Mouse (Mus musculus): Measurements from ENCODE around the gene Cfap73.

The Cfap73 gene

DNA sequence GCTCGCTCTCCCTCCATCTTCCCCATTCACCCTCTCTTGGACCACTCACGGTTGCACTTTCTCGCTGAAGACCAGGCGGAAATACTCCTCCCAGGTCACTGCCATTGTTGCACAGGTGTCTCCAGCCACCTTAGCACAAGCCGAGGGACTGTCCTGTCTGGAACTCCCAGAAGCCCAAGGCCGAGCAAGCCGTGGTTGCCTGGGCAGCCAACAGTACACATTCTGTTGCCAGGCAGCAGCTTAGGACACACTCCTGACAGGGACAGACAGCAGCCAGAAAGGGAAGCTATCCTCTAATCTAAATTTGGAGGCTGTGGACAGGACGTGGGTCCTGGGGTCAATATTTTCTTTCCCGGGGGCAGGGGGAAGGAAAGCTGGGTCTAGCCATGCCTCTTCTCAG, at the start of gene Cfap73:
Gene Cfap73 (minus strand): TSS at position 105 of the 400 bp plus-strand sequence.
- DNase-seq (ENCODE audit: low spot score in 2 of 2), result no peak

DNA sequence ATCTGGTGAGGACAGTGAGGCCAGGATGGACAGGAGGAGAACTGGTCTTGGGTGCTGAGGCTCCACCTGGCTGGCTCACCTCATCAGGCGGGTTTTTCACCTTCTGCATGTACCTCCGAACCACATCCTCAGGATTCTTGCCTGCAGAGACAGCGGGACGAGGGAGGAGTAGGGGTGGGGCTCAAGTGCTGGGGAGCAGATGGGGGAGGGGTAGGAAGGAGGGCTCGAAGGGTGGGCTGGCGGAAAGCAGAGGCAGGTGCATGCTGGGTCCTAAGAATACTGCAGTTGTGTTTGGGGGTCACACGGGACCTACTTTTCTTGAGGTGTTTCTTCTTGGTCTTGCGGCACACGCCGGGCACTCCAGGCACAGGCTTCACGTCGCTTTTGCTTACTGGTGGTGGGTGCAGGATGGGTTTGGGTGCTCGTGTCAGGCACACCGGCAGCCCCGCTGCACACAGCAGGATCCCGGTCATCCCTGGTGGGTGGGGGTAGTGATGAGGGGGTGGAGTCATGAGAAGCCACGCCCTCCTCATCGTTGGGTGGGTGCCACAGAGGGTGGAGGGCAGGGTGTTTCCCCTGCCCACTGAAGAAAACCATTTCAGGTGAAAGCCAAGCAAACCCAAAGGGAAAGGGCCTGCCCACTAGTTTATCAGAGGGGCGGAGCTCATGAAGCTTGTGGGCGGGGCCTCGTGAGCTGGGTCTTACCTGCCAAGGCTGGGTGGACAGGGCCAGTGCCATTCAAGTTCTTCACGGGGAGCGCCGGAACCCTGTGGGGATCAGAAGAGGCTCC, 49.1 kb upstream of the Cfap73 start:
- DNase-seq (ENCODE audit: low spot score in 2 of 2), result no peak

DNA sequence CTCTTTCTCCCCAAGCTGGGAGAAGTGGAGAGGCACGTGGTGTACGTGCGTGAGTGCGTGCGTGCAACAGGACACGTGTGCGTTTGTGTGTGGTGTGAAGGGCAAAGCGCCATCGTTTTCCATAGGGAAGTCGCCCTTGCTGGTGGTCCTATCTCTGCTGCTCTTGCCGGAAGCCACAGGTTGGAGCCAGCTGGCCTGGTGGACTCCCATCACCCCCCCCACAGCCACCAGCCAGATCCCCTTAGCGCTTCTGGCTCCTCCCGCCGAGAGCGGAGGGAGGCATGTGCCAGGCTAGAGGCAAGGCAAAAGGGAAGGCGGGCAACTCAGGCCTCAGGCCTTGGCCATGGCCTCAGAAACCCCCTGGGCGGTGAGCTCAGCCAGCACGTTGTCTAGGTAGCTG, 46.9 kb upstream of the Cfap73 start:
- DNase-seq (ENCODE audit: low spot score in 2 of 2), result no peak

DNA sequence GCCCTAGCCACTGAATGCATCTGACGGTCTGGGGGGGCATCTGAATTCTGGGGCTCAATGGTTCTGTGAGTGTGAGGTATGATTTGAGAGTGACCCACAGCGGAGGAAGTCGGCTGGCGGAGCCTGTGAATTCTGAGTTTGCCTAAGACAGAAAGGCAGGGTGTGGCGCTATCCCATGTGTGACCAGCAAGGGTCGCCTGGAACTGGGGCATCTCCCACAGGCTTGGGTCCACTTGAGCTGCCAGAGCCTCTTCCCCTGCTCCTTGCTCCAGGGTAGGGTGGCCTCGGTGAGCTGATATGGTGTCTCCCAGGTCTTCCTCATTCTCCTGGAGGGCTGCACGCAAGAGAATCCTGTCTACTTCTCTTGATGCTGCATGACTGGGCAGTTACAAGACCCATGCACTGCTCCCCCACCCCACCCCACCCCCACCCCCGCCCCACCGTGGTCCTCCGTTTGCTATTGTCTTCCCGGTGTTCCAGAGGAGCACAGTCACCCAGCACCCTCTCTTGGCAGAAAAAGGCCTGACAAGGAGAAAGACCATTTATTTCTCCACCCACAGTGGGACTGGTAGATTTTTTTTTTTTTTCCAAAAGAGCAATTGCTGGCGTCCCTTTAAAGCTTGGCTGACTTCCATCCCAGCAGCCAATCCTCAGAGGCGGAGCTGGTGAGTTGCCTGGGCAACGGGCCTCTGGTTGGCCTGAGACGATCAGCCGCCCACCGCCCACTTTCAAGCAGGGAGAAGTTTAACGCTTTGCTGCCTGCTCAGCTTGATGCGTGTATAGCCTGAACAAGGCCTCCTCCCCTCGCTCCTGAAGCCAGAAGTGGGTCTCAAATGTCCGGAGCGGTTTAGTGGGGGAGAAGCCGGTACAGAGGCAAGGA, 45.9 kb upstream of the Cfap73 start:
- DNase-seq (ENCODE audit: low spot score in 2 of 2), result peak; percentile 35 to 44

DNA sequence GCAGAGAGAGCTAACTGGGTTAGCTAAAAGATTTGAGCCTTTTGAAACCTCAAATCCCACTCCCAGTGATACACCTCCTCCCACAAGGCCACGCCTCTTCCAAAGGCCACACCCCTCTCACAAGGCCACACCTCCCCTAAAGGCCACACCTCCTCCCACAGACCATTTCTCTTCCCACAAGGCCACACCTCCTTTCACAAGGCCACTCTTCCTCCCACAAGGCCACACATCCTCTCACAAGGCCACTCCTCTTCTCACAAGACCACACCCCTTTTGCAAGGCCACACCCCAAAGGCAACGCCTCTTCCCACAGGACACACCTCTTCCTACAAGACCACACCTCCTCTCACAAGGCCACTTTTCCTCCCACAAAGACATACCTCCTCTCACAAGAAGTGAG, 43.5 kb upstream of the Cfap73 start:
- DNase-seq (ENCODE audit: low spot score in 2 of 2), result no peak

DNA sequence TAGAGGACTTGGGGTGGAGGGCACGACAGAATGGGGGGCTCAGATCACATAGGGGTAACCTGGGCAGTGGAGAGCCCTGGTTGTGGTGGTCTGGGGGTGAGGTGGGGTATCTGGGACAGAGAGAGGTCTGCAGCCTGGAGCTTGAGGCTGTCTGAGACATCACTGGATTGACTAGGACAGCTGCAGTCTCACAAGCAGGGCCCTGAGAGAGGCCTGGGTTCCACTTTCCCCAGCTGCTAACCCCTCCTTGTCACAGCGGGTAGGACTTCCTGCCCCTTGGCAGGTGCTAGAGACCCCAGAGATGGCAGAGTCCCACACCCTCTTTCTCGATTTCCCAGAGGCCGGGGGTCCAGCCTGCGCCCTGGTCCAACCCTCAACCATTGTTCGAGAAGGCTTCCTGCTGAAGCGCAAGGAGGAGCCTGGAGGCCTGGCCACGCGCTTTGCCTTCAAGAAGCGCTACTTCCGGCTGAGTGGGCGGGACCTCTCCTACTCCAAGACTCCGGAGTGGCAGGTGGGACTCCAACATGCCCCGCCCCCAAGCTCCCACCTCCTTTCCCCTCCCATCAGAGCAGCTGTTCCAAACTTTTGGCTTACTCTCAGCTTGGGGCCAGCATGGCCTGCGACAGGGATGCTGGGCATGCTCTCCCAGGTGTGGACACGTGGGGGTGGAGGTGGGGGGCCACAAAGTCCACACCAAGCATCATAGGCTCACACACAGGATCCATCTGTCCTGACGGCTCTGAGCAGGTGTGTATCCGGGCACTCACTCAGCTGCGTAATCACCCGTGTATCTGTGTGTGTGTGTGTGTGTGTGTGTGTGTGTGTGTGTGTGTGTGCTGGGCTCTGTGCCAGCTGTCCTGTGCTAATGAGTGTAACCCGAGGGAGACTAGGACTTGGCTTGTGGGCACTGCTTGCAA, 40.5 kb upstream of the Cfap73 start:
- DNase-seq (ENCODE audit: low spot score in 2 of 2), result no peak

DNA sequence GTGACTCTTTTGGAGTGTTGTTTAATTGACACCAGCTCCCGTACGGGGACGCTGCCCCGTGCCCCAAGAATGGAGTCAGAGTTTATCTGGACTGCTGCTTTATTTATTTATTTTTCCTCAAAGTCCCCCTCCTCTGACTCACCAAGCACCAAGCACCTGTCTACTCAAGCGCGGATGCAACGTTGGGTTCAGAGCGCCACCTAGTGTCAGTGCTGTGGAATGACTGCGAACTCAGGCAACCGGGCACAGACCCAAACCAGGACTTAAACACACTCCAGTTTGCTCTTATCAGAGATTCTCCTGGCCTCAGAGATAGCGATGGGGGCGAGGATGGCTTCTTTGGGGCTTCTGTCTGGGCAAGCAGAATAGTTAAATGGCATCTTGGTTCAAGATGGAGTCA, 39.6 kb upstream of the Cfap73 start:
- peak in 1 of 2 experiments; percentile 30 for DNase-seq (ENCODE audit: low spot score in 2 of 2)

DNA sequence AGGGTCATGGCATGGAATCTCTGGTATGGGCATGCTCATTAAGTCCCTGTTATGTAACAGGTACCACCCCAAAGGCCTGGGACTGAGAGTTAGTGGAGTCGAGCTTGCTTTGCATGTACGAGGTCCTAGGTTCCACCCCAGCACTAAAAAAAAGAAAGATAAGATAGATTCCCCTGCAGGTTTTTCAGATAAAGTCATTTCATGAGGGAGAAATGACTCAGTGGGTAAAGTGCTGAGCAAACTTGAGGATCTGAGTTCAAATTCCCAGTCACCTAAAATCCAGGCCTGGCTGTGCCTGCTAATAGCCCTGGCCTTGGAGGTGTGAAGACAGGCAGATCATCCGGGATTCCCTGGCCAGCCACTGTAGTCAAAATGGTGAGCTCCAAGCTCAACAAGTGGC, 37.8 kb upstream of the Cfap73 start:
- no peak for DNase-seq (ENCODE audit: low spot score in 2 of 2)

DNA sequence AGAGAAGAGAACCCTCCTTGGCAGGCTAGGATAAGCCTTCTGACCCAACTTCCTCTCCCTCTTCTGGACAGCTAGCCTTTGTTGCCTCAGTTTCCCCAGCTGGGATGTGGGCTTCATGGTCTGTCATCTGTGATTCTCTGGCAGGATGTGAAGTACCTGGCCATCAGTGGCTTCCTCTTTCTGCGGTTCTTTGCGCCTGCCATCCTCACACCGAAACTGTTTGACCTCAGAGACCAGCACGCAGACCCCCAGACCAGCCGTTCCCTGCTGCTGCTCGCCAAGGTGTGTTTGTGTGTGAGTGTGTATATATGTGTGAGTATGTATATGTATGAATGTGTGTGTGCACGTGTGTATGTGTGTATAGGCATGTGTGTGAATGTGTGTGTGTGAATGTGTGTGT, 36.1 kb upstream of the Cfap73 start:
- DNase-seq (ENCODE audit: low spot score in 2 of 2), result no peak

DNA sequence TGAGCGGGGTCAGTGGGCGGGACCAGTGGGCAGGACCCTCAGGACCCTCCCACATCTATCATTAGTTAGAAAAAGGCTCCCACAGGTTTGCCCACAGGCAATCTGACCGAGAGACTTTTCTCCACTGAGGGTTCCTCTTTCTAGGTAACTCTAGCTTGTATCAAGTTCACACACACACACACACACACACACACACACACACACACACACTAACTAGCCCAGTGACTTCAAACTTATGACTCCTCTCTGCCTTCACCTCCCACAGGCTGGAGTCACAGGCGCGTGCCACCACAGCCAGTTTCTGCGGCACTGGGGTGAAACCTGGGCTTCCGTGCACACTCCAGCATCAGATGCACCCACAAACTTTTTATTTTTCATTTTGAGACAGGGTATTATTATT, 34.7 kb upstream of the Cfap73 start:
- DNase-seq (ENCODE audit: low spot score in 2 of 2), result no peak

DNA sequence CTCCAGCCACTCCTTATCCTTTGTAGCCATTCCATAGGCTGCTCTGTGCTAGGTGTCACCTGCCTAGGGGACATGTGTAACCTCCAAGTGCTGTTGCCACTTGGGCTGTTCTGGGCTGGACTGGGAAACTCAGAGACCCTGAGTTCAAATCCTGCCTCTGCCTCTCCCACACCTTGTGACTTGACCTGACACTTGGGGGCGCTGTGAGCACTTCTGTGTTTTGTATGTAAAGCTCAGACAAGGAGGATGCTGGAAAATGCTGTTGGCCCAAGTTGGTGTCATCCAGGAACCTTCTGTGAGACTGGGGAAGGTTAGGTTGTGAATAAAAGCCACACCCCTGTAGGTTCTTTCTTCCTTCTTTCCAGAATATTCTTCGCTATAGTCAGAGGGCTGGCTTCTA, 30.9 kb upstream of the Cfap73 start:
- no peak for DNase-seq (ENCODE audit: low spot score in 2 of 2)

DNA sequence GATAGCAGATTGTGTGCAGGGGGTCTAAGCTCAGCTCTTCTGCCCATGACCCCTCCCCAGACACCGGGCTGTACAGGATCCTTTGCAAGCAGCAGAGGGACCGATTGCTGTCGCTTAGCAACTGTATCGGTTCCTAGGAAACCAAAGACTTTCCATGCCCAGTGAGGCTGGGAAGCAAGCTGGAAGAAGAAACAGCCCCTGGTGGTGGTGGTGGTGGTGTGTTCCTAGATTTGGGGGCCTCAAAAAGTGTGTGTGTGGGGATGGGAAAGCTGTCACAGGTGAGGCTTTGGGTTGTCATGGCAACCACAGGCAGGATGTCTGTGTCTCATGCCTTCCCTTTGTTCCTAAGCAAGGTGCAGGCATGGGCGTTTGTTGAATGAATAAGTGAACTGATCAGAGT, 26.8 kb upstream of the Cfap73 start:
- DNase-seq (ENCODE audit: low spot score in 2 of 2), result no peak

DNA sequence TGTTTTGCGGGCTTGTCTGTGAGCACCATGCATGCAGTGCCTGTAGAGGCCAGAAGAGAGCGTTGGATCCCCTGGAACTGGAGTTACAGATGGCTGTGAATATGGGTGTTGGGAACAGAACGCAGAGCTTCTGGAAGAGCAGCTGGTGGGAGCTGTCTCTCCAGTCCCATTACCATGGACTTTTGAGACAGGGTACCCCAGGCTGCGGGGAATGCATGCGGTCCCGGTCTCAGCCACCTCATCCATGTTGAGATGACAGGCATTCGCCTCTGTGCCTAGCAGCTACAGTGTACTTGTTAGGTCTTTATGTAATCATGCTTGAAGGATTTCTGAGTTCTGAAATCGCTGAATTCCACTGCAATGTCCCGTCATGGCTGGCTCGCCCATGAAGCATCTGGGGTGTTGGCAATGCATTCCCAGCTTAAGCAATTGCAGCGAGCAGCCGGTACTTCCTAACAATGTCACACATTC, 22.3 kb upstream of the Cfap73 start:
- no peak for DNase-seq (ENCODE audit: low spot score in 2 of 2)

DNA sequence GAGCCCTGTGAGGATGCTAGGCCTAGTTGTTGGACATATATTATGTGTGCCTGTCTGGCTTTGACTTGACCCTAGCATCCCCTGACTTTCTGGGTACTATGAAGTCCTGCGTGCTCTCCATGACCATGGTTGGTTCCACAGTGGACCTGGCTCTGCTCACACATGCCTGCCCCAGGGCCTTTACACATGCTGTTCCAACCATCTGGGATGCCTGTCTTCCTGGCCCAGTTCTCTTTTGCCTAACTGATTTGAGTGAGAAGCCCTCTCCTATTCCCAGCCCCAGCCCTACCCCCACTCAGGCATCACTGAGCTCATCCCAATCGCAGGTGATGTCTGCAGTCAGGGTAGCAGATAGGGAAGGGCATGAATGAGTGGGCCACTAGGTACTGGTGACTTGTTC, 19.8 kb upstream of the Cfap73 start:
- no peak for DNase-seq (ENCODE audit: low spot score in 2 of 2)

DNA sequence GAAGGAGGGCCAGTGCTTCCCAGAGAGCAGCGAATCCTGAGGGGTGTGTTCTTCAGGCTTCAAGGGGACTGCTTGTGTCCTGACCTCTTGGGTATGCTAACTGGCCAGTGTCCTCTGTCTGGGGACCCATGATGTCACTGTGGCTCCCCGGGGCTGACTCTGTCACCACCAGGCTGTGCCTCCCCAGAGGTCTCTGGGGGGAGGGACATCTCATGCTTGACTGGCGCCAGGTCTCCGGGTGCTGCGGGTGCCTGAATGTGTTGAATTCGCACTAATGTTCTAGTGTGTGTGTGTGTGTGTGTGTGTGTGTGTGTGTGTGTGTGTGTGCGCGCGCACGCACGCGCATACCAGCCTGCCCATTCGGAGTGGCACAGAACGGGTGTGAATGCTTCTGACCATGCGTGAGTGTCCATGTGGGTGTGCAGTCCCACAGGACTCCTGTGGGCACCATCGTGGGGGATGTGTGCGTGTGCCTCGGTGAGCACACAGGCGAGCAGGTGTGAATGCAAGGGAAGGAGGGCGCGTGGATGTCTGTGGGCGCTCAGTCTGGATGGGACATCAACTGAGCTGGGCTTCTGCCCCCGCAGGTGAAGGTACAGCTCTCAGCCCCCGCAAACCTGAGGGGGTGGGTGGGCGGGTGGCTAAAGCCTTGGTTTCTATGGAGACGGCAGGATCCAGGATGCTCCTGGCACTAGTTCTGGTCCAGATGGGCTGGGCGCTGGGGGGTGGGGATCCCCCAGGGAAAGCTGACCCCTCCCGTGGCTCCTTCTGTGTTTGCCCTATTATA, 19.1 kb upstream of the Cfap73 start:
- no peak for DNase-seq (ENCODE audit: low spot score in 2 of 2)

DNA sequence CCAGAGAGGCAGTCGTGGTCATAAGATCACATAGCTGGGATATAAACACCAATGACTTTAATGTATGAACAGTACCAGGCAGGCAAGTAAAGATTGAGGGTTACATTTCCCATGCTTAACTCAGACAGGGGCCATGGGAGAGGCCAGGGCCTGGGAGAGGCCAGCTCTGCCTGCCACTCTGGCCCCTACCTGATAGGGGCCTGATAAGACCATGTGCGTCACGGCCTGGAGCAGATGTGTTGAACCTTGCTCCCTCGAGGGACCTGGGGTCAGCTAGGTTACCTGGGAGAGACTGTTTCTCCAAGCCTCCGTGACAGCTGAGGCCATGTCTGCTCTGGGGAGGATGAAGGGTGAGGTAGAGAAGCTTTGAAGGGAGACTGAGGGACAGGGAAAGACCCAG, 17.2 kb upstream of the Cfap73 start:
- DNase-seq (ENCODE audit: low spot score in 2 of 2), result no peak

DNA sequence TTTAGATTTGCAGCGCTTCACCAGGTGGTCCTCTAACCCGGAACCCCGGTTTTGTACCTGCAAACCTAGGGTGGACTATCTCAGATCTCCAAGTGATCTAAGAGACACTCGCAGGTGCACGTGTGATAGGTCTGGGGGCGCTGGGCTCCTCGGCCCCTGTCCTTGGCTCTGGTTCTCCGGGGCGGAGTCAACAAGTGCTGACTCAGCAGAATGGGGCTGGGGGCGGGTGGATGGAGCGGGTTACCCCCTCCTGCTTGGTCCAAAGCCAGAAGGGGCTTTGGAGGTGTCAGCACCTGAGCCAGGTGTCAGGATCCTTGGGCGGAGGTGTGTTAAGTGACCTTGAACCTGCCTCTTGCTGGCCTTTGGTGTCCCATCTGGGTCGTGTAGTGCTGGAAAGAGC, 15.9 kb upstream of the Cfap73 start:
- DNase-seq (ENCODE audit: low spot score in 2 of 2), result no peak

DNA sequence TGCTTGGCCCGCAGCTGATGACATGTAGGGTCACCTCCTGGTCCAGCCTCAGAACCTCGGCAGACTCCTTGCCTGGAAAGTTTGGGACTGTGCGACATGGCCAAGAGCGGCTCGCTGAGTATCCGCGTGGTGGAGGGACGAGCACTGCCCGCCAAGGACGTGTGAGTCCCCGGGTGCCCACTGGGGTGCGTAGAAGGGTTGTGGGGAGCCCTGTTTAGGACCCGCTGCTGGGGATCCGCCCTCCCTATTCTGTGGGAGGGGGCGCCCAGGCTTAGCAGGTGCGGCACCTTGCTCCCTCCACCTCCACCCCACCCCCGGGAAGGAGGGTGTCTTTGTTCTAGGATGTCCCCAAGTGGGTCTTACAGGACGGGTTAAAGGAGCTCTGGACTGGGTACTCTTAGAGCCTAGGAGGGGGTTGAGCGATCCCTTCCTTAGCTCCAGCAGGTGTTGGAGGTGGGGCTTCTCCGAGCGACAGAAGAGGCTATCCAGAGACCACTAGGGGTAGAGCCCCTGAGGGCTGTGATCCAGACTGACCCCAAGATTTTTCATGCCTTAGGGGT, 15.4 kb upstream of the Cfap73 start:
- DNase-seq (ENCODE audit: low spot score in 2 of 2), result no peak

DNA sequence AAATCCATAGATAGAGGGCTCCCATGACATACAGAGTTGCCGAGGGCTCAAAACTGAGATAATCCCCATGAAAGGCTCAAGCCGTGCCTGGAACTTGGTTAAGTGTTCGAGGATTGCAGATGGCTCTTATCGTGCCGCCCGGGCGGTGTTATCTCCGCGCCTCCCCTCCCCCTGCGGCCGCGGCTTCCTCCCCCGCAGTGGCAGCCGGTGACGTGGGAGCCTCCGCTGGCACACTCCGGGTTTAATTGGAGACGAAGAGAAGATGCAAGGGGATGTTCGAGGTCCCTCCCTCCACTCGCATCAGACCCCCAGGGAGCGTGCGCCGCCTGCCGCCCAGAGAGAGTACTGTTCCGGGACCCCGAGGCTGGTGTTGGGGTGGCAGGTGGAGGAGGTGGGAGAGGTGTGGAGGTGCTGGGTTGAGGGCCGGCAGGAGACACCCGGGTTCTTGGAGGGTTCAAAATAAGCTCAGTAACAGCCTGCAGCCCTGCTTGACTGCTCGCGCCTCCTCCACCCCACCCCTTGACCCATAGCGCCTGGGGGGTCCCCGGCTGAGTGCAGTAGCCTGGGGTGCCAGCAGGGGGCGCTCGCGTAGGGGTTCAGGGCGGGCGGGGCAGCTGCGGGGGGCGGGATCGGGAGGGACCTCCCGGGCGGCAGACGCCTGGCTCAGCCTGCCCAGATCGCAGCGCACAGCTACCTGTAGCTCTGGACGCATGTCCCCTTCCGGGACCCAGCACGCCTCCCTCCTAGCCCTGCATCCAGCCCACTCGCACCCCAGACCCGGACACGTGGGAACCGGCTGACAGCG, 14.7 kb upstream of the Cfap73 start, which contains the start of gene Rasal1:
Gene Rasal1 (plus strand): TSS at position 244 of the 805 bp plus-strand sequence.
- no peak for DNase-seq (ENCODE audit: low spot score in 2 of 2)

All from heart, adult 9 months (tissue).